Mouse (Mus musculus): Measurements from ENCODE around the gene Casz1. TPM values are rescaled to one million over a fixed set of nuclear protein-coding genes. Genes with fewer than 3 reads are reported as not detected.

Gene Casz1
- total RNA-seq, 2 experiments from 2014 or later: 3.5 to 4.7 TPM

DNA sequence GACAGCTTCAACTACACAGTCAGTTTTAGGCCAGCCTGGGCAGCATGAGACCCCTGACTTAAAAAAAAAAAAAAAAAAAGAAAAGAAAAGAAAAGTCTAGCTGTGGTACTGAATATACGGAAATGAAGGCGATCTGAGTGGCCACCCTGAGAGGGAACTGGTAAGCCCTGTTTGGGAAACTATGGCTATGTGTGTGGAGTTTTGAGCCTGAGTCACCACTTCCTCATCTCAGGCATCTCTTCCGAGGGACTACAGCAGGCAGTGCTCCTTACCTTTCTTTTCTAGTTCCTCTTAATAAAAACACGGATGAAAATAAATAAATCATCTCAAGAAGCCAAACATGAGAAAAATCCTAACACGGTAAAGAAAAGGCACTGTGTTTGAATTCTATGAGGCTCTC, 197.3 kb downstream of the Casz1 start:
- ATAC-seq (replicated peaks; ENCODE audit: poor library complexity): peak; percentile 72

- ATAC-seq (replicated peaks; ENCODE audit: poor library complexity): no peak
These were observed 198.3 kb downstream of the Casz1 start for GRCm38 (mm10) chr4:149002441-149003093.

Other genes with a start within 250 kb of the Casz1 start
- 63.6 and 70.4 TPM in 2 replicates for gene Exosc10, start 246.0 kb upstream of the Casz1 start, total RNA-seq (2015)
- gene Exosc10, start 246.0 kb upstream of the Casz1 start, total RNA-seq (2017): 57.9 and 59.4 TPM in 2 replicates
- 228 and 250 TPM in 2 replicates for gene Srm, start 212.9 kb upstream of the Casz1 start, total RNA-seq (2015)
- 55.7 and 60.8 TPM in 2 replicates for gene Srm, start 212.9 kb upstream of the Casz1 start, total RNA-seq (2017)
- not detected in 2 replicates for gene Masp2, start 201.9 kb upstream of the Casz1 start, total RNA-seq (2015)
- gene Masp2, start 201.9 kb upstream of the Casz1 start, total RNA-seq (2017): 0.04 TPM in 1 of 2 replicates, not detected in the other
- gene Tardbp, start 177.4 kb upstream of the Casz1 start, total RNA-seq (2015): 300 and 381 TPM in 2 replicates
- gene Tardbp, start 177.4 kb upstream of the Casz1 start, total RNA-seq (2017): 512 and 640 TPM in 2 replicates
- not detected in 2 replicates for gene Gm572, start 161.1 kb upstream of the Casz1 start, total RNA-seq (2015)
- not detected in 2 replicates for gene Gm572, start 161.1 kb upstream of the Casz1 start, total RNA-seq (2017)